Mouse (Mus musculus) frontal cortex, adult (tissue): ENCODE results near the gene Carns1.

Experiments
- ATAC-seq: cut with Nextera tagmentation; 2 replicates; pipeline ENCODE4 v1.9.2; 2017; ENCODE audit warnings: mild to moderate bottlenecking, moderate library complexity, mixed read lengths; ENCODE audit not compliant: low TSS enrichment

Gene Carns1

GRCm38 (mm10) chr19:4175368-4175947, at the start of gene Carns1:
TSS of gene Carns1 (minus strand) at chr19:4175479.
- ATAC-seq: peak; percentile 69; the same call in 1 of the 2 replicates

- ATAC-seq: no peak
Observed at GRCm38 (mm10) chr19:4222165-4222564, 46.9 kb upstream of the Carns1 start.

DNA sequence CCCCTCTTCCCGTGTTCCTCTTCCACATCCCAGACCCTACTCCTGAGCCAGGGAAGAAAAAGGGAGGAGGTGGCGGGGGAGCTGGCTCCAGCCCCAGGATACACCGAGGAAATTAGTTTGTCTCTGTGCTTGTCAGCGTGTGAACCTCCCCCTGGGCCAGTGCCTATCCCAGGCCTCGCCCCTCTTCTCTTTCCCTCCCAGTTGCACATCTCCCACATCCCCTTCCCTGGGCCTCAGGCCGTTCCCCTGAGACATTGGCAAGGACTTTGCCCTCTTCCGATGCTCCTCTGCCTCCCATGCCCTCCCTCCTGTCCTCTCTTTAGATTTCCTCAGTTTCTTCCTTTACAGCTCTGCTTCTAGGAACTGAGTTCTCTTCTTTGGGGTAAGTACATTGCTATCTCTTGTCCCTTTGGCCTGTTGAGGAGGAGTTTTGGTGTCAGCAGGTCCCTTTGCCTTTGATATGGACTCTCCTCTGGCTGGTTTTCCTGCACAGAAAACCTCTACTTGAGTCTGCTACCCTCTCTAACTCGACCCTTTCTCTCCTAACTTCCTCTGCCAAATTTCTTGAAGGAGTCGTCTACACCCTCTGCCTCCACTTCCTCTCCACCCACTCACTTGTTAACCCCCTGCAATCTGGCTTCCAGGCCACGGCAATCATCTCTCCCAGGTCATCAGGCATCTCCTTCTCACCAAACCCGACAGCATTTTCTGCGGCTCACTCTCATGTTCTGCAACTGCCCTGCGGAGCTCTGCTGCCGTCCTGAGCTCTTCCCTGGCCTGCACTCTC, 45.9 kb upstream of the Carns1 start:
- no peak for ATAC-seq

- ATAC-seq: no peak
Observed at GRCm38 (mm10) chr19:4220416-4220815, 45.1 kb upstream of the Carns1 start.

GRCm38 (mm10) chr19:4219943-4220342, 44.7 kb upstream of the Carns1 start:
- ATAC-seq: no peak

- no peak for ATAC-seq
Observed at GRCm38 (mm10) chr19:4218784-4219183, 43.5 kb upstream of the Carns1 start.

- ATAC-seq: no peak
Observed at GRCm38 (mm10) chr19:4218293-4218692, 43.0 kb upstream of the Carns1 start.

DNA sequence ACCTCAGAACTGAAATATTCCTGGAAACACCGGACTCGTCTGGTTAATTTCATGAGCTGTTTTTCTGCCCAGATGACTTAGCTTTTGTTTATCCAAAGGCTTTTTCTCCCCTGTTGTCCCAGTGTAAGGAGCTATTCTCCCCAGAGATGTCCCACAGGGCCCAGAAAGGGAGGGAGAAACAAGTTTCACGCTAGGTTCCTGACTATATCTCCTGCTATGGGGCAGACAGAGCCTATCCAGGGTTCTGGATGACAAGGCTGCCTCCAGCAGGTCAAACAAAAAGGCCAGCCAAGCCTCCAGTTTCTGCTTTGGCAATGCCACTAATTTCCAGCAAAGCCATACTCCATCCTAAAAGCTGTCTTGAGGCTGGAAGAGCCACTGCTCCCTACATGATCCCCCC, 42.6 kb upstream of the Carns1 start:
- ATAC-seq: no peak

DNA sequence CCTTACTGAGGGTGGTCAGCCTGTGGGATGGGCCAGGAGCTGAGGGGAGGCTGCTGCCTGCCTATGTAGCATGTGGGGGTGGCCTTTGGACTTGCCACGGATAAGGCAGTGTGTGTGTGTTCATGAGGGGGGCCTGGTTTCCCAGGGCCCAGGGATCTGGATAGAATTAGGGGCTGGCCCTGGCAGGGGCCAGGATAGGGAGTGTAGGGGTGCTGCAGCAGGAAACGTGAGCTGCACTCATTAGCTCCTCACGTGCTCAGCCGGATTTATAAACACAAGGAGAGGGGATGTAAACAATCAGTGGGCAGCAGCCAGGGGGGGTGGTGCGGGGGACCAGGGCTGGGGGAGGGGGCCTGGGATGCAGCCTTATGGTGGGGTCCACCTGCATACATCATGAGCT, 41.9 kb upstream of the Carns1 start:
- no peak for ATAC-seq

- ATAC-seq: peak; percentile 73; the same call in 1 of the 2 replicates
Observed at GRCm38 (mm10) chr19:4216041-4216685, 40.9 kb upstream of the Carns1 start.

DNA sequence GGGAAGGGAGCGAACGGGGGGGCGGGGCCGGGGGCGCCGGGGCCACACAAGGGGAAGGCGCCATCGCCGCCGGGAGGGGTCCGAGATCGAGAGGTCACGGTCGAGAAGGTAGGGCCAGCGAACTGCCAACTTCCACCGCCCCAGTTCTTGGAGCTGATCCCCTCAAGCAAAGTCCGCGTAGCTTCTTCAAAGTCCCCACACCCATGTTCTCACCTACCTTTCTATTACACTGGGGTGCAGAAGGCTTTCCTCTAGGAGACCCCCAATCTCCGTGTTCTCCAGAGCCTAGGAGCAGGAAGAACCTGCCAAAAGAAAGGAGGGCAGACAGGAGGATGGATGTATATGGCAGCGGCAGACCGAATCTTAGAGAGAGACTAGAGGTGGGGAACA, 40.2 kb upstream of the Carns1 start:
- ATAC-seq: no peak

DNA sequence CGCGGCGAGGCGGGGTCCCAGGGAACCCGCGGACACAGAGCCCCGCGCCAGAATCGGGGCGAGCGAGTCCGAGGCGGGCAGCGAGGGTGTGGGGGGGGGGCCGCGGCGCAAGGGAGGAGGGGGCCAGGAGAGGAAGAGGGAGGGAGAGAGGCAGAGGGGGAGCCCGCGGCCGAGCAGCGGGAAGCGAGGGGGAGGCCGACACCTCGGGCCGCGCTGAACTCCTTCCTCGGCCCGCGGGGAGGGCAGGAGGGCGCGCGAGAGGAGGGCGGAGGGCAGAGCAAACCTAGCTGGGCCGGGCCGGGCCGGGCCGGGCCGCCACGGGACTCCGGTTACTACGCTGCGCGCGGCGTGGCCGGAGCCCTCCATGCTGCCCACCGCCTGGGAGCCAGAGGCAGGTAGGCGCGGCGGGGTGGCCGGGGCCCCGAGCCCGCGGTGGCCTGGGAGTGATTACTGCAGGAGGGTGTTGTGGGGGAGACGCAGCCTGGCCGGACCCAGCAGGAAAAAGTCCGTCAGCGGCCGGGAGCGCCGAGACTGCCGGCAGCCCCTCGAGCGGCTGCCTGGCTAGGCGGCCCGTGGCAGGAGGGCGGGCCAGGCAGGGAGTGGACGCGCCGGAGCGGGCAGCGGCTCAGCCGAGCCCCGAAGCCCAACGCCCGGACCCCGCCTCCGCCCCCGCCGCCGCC, 39.6 kb upstream of the Carns1 start:
- no peak for ATAC-seq

- ATAC-seq: no peak
Observed at GRCm38 (mm10) chr19:4214071-4214770, 38.9 kb upstream of the Carns1 start, which contains the start of the genes Clcf1 and AC109138.7. TSS of gene Clcf1 (plus strand) at chr19:4214238. TSS of gene AC109138.7 (plus strand) at chr19:4214357.

DNA sequence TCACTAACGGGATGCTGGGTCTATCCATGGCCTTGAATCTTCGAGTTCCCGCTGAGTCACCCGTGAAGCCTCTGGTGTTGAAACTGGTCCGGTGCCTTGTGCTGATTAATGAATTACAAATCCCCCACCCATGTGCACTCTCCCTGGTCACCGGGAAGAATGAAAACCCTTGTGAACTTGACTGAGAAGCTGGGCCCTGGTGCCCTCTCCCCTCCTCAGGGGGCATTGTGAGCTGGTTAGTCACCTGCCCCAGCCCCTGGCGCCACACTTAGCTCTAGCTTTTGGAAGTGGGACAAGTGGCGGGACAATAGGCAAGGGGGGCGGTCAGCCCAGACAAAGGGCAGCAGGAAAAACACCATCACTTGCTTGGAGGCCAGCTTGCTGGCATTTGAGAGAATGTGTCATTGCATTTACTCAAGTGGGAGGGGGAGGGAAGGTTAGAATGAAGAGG, 38.3 kb upstream of the Carns1 start:
- no peak for ATAC-seq

DNA sequence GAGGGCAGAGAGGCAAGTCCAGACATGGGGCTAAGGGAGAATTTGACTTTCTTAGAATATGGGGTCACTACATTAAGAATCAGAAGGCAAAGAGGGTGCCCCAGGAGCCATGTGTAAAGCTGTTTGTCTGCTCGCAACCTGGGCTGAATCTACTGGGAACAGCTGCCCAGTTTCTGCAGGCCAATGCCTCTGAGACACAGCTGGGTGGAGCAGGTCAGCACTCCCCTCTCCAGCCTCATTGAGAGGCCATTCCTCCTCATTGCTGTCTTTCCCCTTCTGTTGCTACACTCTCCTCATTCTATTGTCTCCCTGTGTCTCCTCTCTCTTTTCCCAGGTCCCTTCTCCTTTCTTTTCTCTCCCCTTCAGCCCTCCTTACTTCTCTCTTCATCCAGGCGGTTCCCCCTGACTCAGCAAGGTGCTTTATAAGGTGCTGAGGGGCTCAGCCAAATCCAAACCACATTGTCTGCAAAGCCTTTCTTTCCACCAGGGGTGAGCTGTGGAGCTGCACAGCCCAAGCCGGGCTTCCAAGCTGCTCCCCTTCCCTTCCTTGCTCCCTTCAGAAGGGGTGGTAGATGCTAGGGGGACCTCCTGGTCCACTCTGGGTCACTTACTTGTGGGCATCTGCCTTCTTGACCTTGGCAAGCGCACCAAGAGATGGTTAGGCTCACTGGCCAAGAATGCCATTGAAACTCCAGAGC, 36.8 kb upstream of the Carns1 start:
- ATAC-seq: no peak

- no peak for ATAC-seq
Observed at GRCm38 (mm10) chr19:4208563-4208962, 33.3 kb upstream of the Carns1 start.

DNA sequence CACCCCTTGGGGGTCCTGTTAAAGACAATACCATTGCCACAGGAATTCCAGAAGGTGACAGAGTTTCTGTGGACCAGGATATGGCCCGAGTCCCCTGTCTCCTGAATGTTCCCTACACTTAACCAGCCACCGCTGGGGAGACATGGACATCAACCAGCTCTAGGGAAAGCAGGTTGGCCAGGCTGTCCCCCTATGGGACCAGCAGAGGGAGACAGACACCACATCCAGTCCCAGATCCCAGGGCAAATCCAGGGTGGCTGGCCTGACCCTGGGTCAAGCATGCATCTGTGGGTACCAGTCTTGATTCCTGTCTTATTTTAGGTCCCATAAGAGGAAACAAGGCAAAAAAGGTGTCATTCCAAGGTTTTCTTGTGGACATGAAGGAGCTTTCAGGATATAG, 31.7 kb upstream of the Carns1 start:
- ATAC-seq: 0 out of 2 replicates have a peak, but pooled peaks have one; percentile 50

- no peak for ATAC-seq
Observed at GRCm38 (mm10) chr19:4204889-4205288, 29.6 kb upstream of the Carns1 start.

DNA sequence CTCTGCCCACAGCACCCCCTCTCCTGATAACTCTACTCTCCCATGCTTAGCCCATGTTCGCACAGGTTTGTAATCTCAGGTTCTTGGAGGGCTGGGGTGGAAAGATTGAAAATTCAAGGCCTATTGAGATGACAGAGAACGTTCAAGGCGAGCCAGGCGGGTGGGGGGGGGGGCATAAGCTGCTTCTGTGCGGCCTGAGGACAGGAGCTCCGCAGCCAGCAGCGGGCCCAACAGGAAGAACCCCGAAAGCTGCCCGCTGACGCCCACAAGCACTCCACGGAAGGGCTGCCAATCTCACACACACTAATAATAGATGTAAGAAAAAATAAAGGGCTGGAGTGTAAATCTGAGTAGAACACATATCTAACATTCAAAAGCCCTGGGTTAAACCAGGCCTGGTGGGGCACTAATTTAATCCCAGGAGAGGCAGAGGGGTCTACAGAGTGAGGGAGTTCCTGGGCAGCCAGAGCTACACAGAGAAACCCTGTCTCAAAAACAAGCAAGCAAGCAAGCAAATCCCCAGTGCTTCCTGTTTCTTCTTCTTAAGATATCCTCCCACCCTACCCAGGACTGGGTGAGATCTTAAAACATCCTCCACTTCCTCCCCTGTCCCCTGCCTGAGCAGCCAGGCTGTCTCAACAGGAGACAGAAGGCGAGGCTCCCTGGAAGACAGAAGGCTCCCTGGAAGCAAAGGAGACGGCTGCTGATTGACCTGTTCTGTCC, 28.5 kb upstream of the Carns1 start:
- peak; percentile 56; the same call in 1 of the 2 replicates for ATAC-seq

GRCm38 (mm10) chr19:4203148-4203547, 27.9 kb upstream of the Carns1 start:
- ATAC-seq: no peak
